Mouse (Mus musculus): ENCODE data around the gene Kctd6.
"Not testable (repeated sequence)": the region's sequence is repeated elsewhere in the genome, so short reads cannot be mapped to it uniquely, and the experiment has no call there.

Gene Kctd6

DNA sequence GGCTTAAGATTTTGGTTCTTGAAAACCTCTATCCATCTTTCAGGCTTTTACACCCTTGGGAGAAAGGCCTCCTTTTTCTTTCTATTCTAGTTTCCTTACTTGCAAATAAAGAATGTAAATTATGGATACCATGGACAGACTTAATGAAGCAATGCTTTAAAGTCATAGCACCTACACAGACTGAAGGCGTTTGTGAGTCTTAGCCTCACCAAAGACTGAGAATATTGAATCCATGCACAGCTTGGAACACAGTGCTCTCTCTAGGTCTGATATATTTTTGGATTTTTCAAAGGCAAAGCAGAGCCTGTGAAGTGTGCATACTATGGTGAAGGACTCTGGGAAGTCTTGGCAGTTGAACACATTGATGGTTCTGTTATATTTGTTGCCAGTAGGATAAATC lies 35.3 kb downstream of the Kctd6 start:
- no peak for DNase-seq (ENCODE audit: low read depth in 1 of 2, low spot score in 2 of 2)

DNA sequence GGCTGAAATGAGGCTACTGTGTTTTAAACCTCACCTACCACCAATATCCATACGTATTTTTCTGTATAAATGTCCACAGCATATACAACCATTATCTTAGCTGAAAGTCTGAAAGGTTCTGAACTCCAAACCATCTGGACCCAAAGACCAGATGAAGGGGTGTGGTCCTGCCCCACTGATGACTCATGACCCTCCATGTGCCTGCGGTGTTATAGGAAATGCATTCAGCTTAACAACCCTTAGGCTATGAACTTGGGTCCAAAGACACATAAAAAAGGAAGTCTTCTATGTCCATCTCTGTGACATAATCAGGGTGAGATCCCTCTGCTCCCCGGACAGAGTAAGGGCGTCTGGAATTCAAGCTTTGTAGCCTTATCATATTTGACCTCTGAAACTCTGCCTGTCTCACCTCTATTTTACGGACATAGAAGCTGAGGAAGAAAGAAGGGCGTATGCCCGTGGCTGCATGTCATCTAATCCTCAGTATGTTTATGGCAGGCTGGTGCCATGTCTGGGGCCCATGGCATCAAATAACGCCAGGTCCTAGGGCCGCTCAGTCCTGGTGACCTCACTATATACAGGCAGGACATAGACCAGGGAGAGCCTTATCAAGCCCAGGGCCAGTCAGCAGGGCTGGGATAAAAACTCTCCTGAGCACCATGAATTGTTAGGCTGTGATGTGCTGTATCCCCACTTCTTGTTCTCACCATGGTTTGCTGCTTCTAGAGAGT lies 36.4 kb downstream of the Kctd6 start:
- DNase-seq (ENCODE audit: low read depth in 1 of 2, low spot score in 2 of 2), result no peak

DNA sequence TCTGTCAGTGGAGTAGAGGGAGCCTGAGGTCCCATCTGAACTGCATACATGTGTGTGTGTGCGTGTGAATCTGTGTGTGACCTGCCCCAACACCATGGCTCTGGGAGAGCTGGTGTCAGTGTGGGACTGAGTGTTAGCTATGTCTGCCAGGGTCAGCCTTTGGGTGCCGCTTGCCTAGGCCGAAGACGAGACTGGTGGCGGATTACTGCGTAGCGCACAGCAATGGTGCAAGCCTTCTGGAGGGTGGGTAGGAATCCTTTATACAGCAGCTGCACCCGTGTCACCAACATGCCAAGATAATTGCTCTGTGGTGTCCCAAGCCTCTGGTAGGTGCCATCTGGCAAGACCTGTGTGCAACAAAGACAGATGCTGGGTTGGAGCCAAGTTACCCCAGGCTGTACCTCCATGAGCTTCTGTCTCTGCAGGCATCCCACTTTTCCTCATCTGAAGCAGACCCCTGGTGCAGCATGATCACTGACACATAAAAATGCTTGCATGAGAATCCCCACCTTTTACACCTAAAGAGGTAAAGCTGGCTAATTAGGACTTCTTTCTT lies 37.5 kb downstream of the Kctd6 start:
- DNase-seq (ENCODE audit: low read depth in 1 of 2, low spot score in 2 of 2), result no peak

DNA sequence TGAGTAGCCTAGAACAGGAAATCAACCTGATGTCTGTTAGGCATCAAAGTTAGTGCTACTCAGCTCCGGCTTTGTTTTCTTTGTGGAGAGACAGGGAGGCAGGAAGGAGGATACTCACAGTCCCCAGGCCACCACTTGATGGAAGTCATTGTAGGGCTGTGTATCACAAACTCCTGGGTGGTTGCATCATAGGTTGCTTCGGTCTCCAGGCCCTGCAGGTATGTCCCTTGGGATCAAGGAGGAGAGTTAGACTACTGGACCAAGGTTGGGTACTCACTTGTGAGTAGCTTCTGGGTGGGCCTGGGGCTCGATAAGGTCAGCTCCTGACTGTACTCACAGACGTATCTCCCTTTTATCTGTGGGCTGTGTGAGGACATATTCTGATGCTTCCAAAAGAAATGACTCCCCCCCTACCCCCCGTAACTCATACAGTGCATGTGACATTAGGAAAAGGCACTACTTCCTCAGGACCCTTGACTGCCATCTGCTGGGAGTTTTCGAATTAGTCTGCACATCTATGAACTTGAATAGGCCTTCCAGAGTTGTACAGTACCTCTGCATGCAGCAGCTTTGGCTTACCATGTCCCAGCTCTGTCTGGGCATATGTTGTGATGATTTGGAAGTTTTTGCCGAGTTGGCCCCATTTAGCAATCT lies 41.3 kb downstream of the Kctd6 start:
- no peak for DNase-seq (ENCODE audit: low read depth in 1 of 2, low spot score in 2 of 2)

DNA sequence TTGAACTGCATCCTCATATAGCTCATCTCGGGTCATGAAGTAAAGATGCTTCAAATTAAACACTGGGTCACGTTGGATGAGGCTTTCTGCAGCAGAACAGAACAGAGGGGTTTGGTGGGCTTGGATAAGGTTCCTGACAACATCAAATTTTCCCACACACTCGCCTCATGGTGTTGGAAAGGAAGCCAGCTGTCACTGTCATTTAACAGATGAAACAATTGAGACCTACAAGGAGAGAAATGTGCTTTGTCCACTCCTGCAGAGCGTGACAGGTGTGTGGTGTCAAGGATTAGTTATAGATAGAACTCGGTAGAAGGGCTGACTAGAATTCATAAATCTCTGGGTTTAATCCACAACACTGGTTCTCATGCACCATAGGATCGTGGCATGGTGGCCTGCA lies 42.1 kb downstream of the Kctd6 start:
- DNase-seq (ENCODE audit: low read depth in 1 of 2, low spot score in 2 of 2), result no peak

DNA sequence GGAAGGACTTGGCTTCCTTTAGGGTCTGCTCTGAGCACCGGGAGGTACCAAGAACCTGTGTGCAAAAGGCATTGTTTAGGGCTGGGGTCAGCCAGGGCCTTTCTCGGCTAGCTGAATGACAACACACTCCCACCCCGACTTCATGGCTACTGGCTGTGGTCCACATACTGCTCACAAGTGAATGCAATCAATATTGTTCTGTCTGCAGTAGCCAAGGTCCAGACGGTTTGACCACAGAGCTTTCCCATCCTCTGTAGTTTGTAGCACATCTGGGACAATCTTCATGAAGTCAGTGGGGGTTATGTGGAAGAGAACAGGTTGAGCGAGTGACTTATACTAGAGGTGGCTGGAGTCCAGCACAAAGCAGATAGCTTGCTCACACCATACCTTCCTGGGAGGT lies 42.9 kb downstream of the Kctd6 start:
- DNase-seq (ENCODE audit: low read depth in 1 of 2, low spot score in 2 of 2), result no peak

DNA sequence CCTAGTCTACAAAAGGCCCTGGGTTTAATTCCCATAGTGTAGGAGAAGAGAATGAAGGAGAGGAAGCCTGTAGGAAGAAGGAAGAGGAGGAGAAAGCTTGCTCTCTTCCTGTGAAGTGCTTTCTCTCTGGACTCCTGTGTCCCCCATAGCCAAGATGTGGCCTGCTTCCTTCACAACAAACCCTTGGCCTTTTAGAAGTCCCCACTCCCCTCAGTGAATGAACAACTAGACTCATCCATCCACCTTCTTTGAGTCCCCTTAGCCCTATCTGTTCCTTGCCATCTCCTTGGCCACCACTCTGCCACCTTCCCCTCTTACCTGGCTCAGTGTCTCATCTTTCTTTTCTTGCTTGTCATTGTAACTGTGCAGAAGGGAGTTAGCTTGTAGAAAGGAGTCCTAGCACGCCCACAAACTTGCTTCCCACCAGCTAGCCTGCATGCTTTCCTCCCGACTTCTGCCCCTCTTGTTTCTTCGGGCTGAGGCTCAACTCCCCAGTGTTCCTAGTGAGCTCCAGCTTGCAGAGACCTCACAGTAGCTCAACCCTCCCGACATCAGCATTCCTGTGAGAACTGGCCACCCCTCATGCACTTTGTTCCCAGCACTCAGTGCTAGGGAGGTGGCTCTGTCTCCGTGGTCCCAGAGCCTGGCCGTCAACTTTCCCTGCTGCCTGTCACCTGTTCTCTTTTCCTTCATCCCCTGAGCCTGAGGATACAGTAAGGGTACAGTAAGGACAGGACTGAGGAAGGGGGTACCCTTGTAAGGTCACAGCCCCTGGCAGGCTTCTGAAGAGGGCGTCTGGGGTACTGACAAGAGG lies 43.8 kb downstream of the Kctd6 start:
- DNase-seq (ENCODE audit: low read depth in 1 of 2, low spot score in 2 of 2), result no peak

DNA sequence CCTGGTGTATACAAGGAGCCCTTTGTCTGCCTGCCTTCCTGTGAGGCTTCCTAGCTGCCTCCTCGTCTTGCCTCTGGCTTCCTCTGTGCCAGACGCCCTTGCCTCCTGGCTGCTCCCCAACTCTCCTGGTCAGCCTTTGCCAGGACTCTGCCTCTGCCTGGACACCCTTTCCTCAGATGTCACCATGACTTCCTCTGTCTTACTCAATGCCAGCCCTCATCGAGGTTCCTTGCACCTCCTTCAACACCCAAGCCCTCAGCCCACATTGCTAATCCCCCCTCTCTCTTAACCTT lies 44.3 kb downstream of the Kctd6 start:
- DNase-seq (ENCODE audit: low read depth in 1 of 2, low spot score in 2 of 2), result no peak

DNA sequence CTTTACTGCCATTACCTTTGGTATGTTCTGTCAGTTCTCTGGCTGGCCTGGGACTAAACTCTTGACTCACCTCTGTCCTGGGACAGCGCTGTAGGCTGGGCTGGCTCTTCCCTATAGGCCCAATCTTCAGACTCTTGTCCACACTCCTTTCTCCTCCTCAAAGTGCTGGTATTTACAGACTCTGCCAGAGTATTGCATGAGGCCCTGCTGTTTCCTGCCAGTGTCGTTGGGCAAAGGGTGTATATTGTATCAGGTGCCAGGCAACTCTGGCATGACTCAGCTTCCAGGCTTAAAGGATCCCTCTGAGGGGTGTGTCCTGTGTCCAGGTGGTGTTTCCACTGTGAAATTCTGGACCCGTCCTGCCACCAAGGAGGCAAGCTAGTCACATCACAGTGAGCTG lies 44.8 kb downstream of the Kctd6 start:
- no peak for DNase-seq (ENCODE audit: low read depth in 1 of 2, low spot score in 2 of 2)

DNA sequence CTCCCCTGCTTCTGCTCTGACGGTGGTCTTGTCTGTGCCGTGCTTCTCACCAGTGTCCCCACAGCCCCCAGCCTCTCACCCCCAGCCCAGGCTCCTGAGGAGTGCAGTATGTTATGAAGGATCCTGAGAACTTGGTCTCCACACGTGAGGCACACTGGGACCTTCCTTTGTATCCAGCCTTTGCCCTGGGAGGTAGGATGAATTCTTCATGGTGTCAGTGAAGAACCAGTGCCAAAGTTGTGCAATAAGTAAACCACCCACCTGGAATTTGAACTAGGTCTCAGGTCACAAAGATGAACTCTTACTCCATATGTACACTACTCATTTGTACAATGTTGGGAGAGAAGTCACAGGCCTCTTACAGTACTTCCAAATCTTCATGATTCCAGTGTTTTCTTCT lies 45.2 kb downstream of the Kctd6 start, which contains the start of gene Acox2:
TSS of gene Acox2 (minus strand) at position 188 of the 400 bp plus-strand sequence.
- no peak for DNase-seq (ENCODE audit: low read depth in 1 of 2, low spot score in 2 of 2)

DNA sequence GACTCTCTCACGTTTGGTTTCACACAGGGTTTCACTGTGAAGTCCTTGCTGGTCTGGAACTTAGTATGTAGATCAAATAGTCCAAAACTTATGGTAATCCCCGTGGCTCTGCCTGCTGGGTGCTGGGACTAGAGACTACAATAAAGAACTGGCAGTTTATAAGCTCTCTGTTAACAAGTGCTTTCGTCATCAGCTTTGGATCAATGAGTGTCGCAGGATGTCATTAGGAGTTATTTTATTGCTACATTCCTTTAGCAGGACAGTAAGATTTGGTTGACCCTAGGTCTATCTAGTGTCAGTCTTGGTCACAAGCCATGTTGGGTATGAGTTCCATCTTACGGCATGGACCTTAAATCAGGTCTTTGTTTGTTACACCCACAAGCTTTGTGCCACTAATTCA lies 46.3 kb downstream of the Kctd6 start:
- DNase-seq (ENCODE audit: low read depth in 1 of 2, low spot score in 2 of 2), result no peak

DNA sequence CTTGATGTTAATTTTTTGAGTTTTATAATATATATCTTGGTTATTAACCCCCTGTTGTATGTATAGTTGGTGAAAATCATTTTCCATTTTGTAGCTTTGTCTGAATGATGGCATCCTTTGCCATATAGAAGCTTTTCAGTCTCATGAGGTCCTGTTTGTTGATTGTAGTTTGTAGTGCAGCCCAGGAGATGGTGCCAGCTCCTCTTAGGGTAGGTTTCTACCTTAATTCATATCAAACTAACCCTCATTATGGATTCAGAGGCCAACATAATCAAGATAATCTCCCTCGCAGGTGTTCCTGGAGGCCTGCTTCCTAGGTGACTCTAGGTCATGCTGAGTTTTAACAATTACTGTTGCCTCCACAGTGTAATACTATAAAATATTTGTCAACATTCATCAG lies 48.3 kb downstream of the Kctd6 start:
- DNase-seq (ENCODE audit: low read depth in 1 of 2, low spot score in 2 of 2), result no peak

DNA sequence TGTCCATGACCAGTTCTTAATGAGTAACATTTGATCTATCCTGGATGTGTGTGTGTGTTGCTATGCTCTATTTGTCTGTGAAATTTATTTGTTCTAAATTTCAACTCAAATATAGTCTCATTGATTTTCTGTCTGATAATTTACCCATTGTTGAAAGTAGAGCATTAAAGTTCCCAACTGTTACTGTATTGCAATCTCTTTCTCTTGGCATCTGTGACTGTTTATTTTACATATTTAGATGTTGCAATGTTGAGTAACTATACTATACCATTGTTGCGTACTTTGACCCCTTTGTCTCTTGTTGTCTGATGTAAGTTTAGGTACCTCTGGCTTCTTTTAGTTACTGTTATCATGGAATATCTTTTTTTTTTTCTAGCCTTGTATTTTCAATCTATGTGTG lies 50.4 kb downstream of the Kctd6 start:
- no peak for DNase-seq (ENCODE audit: low read depth in 1 of 2, low spot score in 2 of 2)

DNA sequence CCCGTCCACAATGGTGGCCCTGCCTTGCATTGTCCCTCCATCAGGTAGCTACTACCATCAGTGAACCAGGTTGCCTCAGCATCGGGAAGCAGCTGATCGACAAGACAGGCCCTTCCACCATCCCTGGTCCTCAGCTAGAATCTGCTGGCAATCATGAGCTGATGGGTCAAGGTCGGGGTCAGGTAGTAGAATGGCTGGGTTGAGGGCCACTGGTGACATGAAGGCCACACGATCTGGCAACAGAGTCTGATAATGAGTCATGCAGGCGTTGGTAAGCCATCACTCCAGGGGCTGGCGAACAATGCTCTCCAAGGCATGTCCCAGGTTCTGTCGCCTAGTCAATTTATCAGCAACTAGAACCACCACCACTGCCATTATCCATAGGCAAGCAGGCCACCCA lies 57.3 kb downstream of the Kctd6 start:
- DNase-seq (ENCODE audit: low read depth in 1 of 2, low spot score in 2 of 2), result not testable (repeated sequence)
